Mouse (Mus musculus): ENCODE measurements around the gene Arhgdig. TPM values are rescaled to one million over a fixed set of nuclear protein-coding genes. Genes with fewer than 3 reads are reported as not detected.

Arhgdig gene
- polyA plus RNA-seq, 1 experiment from 2014 or later = 15.9 TPM

DNA sequence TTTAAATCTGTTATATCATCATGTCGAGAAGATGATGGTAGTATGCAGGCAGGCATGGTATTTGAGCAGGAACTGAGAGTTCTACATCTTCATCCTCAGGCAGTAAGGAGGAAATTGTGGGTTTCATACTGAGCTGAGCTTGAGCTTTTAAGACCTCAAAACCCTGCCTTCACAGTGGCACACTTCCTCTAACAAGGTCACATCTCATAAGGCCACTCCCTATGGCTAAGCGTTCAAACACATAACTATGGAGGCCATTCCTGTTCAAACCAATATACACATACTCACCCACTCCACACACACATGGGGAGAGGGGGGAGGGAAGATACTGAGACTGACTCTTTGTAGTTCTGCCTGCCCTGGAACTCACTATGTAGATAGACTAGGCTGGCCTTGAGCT lies 39.5 kb downstream of the Arhgdig start:
- Histone ChIP-seq H3K4me2 (no peak overlapping the region), H3K36me3 (ENCODE audit: insufficient read depth) (peaks cover 9% of the 10 kb centered on the region; the same call in 1 of the 2 replicates), H3K4me3 (ENCODE audit: low read depth, low read length) (no peak overlapping the region), H3K9me3 (ENCODE audit: low read depth, low read length) (no peaks in the 10 kb centered on the region), H3K9ac (no peak overlapping the region), H3K27ac (ENCODE audit: low read depth) (no peak overlapping the region), H3K27me3 (ENCODE audit: insufficient read depth, low read length) (no peaks in the 10 kb centered on the region), H3K4me1 (ENCODE audit: insufficient read depth) (no peaks in the 10 kb centered on the region)
- TF ChIP-seq CTCF (IDR thresholded peaks at IDR 0.05; ENCODE audit: low read depth) = no peak
- WGBS = 84% methylated on average over 2 of the region's 2 CpGs
- ATAC-seq (ENCODE audit: insufficient read depth) (no peak), DNase-seq (no peak)

DNA sequence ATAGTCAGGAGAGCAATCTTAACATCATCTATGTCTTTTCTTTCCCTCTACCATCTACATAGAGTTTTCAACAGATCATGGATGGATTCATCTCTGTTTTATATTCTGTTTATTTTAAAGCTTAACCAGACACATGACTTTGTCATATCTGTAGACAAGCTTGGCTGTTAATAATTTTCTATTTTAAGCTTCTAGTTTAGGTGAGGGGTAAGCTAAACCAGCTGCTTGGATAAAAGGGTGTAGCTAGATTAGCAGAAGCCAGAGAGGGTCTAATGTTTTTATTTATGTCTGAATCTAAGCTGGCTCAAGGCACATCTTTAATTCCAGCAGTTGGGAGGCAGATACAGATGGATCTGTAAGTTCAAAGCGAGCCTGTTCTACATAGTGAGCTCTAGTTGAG lies 44.9 kb downstream of the Arhgdig start:
- 61% methylated on average over 1 of the region's 1 CpGs for WGBS
- H3K27ac ChIP-seq (ENCODE audit: low read depth) = no peak overlapping the region
- no peaks in the 10 kb centered on the region for H3K9me3 ChIP-seq (ENCODE audit: low read depth, low read length)
- no peak overlapping the region for H3K4me2 ChIP-seq
- no peak overlapping the region for H3K9ac ChIP-seq
- no peak overlapping the region for H3K4me3 ChIP-seq (ENCODE audit: low read depth, low read length)
- DNase-seq (peak; percentile 56), ATAC-seq (ENCODE audit: insufficient read depth) (no peak)
- TF ChIP-seq CTCF (IDR thresholded peaks at IDR 0.05; ENCODE audit: low read depth) = no peak
- H3K36me3 ChIP-seq (ENCODE audit: insufficient read depth) = 0 out of 2 replicates have a peak, but pooled peaks cover 7% of the 10 kb centered on the region
- H3K4me1 ChIP-seq (ENCODE audit: insufficient read depth) = no peaks in the 10 kb centered on the region
- H3K27me3 ChIP-seq (ENCODE audit: insufficient read depth, low read length) = no peaks in the 10 kb centered on the region

DNA sequence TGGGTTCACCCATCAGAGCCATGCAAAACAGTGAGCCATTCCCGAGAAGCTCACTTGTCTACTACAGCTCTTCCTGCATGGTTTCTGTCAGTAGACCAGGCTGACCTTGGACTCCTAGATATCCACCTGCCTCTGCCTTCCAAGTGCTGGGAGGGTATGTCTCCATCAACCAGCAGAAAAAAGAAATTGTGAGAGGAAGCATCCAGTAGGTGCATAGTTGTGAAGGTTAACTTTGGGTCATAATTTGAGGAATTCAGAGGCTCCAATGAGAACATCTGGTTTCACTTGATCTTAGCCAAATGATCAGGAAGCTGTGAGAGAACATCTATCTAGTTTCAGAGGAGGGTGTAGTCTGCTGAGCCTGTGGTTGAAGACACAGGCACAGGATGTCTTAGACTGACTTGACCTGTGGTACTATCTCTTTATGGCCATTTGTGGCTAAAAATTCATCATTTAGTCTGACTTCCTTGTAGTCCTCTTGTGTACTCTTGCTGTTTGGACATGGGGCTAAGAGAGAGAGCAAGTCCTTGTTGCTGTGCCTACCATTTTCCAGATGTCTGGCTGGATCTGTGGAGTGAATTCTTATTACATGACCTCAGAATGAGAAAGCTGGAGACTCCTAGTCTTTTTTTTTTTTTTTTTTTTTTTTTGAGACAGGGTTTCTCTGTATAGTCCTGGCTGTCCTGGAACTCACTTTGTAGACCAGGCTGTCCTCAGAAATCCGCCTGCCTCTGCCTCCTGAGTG lies 55.5 kb downstream of the Arhgdig start:
- peaks cover 45% of the 10 kb centered on the region for H3K36me3 ChIP-seq (ENCODE audit: insufficient read depth)
- no peak for DNase-seq
- WGBS = 94% methylated on average over 2 of the region's 2 CpGs

More for the DNA sequence above, 55.5 kb downstream of the Arhgdig start:
- Histone ChIP-seq H3K27me3 (ENCODE audit: insufficient read depth, low read length) (no peaks in the 10 kb centered on the region), H3K9ac (no peak overlapping the region), H3K4me2 (no peak overlapping the region), H3K9me3 (ENCODE audit: low read depth, low read length) (no peaks in the 10 kb centered on the region), H3K4me3 (ENCODE audit: low read depth, low read length) (no peak overlapping the region), H3K27ac (ENCODE audit: low read depth) (no peak overlapping the region), H3K4me1 (ENCODE audit: insufficient read depth) (no peaks in the 10 kb centered on the region)
- ATAC-seq (ENCODE audit: insufficient read depth) = no peak
- TF ChIP-seq CTCF (IDR thresholded peaks at IDR 0.05; ENCODE audit: low read depth) = no peak

Other genes with a start within 250 kb of the Arhgdig start
- gene Capn15, start 222.0 kb downstream of the Arhgdig start, polyA plus RNA-seq (2014; fragmentation: Nextera tagmentation; extraction: Ambion mirVana) = 26.7 and 30.5 TPM in 2 replicates
- gene Rab11fip3, start 138.2 kb downstream of the Arhgdig start, polyA plus RNA-seq (2014; fragmentation: Nextera tagmentation; extraction: Ambion mirVana) = 15.2 and 15.3 TPM in 2 replicates
- 24.9 and 25.0 TPM in 2 replicates for gene Decr2, start 117.4 kb downstream of the Arhgdig start, polyA plus RNA-seq (2014; fragmentation: Nextera tagmentation; extraction: Ambion mirVana)
- gene Nme4, start 112.2 kb downstream of the Arhgdig start, polyA plus RNA-seq (2014; fragmentation: Nextera tagmentation; extraction: Ambion mirVana) = 94.8 and 96.4 TPM in 2 replicates
- gene Tmem8, start 94.5 kb downstream of the Arhgdig start, polyA plus RNA-seq (2014; fragmentation: Nextera tagmentation; extraction: Ambion mirVana) = 1.3 and 1.7 TPM in 2 replicates
- 210 and 217 TPM in 2 replicates for gene Mrpl28, start 84.3 kb downstream of the Arhgdig start, polyA plus RNA-seq (2014; fragmentation: Nextera tagmentation; extraction: Ambion mirVana)
- gene Axin1, start 69.1 kb downstream of the Arhgdig start, polyA plus RNA-seq (2014; fragmentation: Nextera tagmentation; extraction: Ambion mirVana) = 18.8 and 27.7 TPM in 2 replicates
- gene Pdia2, start 8.7 kb downstream of the Arhgdig start, polyA plus RNA-seq (2014; fragmentation: Nextera tagmentation; extraction: Ambion mirVana) = 0.34 and 0.43 TPM in 2 replicates
- 10.3 and 11.9 TPM in 2 replicates for gene Rgs11, start 4.8 kb downstream of the Arhgdig start, polyA plus RNA-seq (2014; fragmentation: Nextera tagmentation; extraction: Ambion mirVana)
- 36.3 and 39.4 TPM in 2 replicates for gene Fam234a, start 36.5 kb upstream of the Arhgdig start, polyA plus RNA-seq (2014; fragmentation: Nextera tagmentation; extraction: Ambion mirVana)
- gene Luc7l, start 45.1 kb upstream of the Arhgdig start, polyA plus RNA-seq (2014; fragmentation: Nextera tagmentation; extraction: Ambion mirVana) = 97.7 and 104 TPM in 2 replicates
- gene Neurl1b, start 207.0 kb upstream of the Arhgdig start, polyA plus RNA-seq (2014; fragmentation: Nextera tagmentation; extraction: Ambion mirVana) = 1.9 and 2.1 TPM in 2 replicates